Mouse (Mus musculus) ES-E14 (cell line): Measurements from ENCODE around the gene Tmem17. TPM values are rescaled to one million over a fixed set of nuclear protein-coding genes. Genes with fewer than 3 reads are reported as not detected.

ENCODE experiments used
- DNase-seq: peaks from one replicate; pipeline ENCODE4 v3.0.0-alpha.2; 2013; ENCODE audit warnings: low read depth, low spot score
- H3K27ac ChIP-seq: 2 replicates; pipeline ENCODE4 v1.5.1; 2012; ENCODE audit warnings: low read depth, mild to moderate bottlenecking, low read length, moderate library complexity, mixed read lengths; ENCODE audit not compliant: poor library complexity, insufficient read depth, severe bottlenecking
- H3K36me3 ChIP-seq: 2 replicates; pipeline ENCODE4 v1.6.1; 2012; ENCODE audit warnings: mild to moderate bottlenecking, low read length, moderate library complexity, mixed read lengths; ENCODE audit not compliant: control insufficient read depth, poor library complexity, insufficient read depth, severe bottlenecking
- H3K4me1 ChIP-seq, 2 experiments: fragments of 150-350 bp in 1 of 2; sonication (generic) in 1 of 2; 2 replicates each; pipeline ENCODE4 v1.6.1; 2012; ENCODE audit warnings: low read length in 2 of 2, mild to moderate bottlenecking in 1 of 2, mixed read lengths in 1 of 2; ENCODE audit not compliant: control insufficient read depth in 2 of 2, insufficient read depth in 2 of 2, poor library complexity in 1 of 2
- H3K4me3 ChIP-seq, 2 experiments: fragments of 150-350 bp in 1 of 2; sonication (generic) in 1 of 2; 2 replicates each; pipeline ENCODE4 v1.5.1; 2012; ENCODE audit warnings: low read length in 2 of 2, low read depth in 1 of 2, mild to moderate bottlenecking in 1 of 2, mixed read lengths in 1 of 2; ENCODE audit not compliant: insufficient read depth in 1 of 2, poor library complexity in 1 of 2, severe bottlenecking in 1 of 2
- H3K9ac ChIP-seq: 2 replicates; pipeline ENCODE4 v1.6.1; 2012; ENCODE audit warnings: low read depth, mild to moderate bottlenecking, low read length, mixed read lengths; ENCODE audit not compliant: poor library complexity, insufficient read depth, severe bottlenecking
- H3K9me3 ChIP-seq: fragments of 150-350 bp; sonication (generic); 2 replicates; pipeline ENCODE4 v1.6.1; 2012; ENCODE audit warnings: low read depth, mild to moderate bottlenecking, low read length; ENCODE audit not compliant: control insufficient read depth, insufficient read depth
- CHD2 ChIP-seq: IDR thresholded peaks from 2 replicates; pipeline ENCODE4 v1.6.1; 2014; ENCODE audit warnings: mild to moderate bottlenecking, low read depth, low read length, inconsistent platforms
- HCFC1 ChIP-seq: IDR thresholded peaks from 2 replicates; pipeline ENCODE4 v1.6.1; 2012; ENCODE audit warnings: low read length, inconsistent platforms, borderline replicate concordance; ENCODE audit not compliant: insufficient read depth
- MAFK ChIP-seq: IDR thresholded peaks from 2 replicates; pipeline ENCODE4 v1.6.1; 2014; ENCODE audit warnings: mild to moderate bottlenecking, low read depth, low read length, inconsistent platforms; ENCODE audit not compliant: insufficient read depth
- ZC3H11A ChIP-seq: IDR thresholded peaks from 2 replicates; pipeline ENCODE4 v1.6.1; 2012; ENCODE audit warnings: low read depth, mild to moderate bottlenecking, inconsistent platforms, low read length, borderline replicate concordance
- ZNF384 ChIP-seq: IDR thresholded peaks from 2 replicates; pipeline ENCODE4 v1.6.1; 2012; ENCODE audit warnings: low read depth, low read length, inconsistent platforms
- in situ Hi-C, 2 experiments: fragments of 600-800 bp; cut with MboI; formaldehyde crosslinking; loops; one replicate each; pipeline ENCODE4 v1.15.1; 2025; ENCODE audit warnings: low sequenced_read_pairs in 2 of 2, inconsistent platforms in 1 of 2; ENCODE audit not compliant: unreplicated experiment in 2 of 2
- total RNA-seq: library from RNA; depleted of rRNA; stranded (reverse); fragments of 300-350 nt; gene quantifications from 2 replicates; pipeline ENCODE4 v1.2.3, GENCODE M21; 2012; rRNA removed

Tmem17 gene
- total RNA-seq, 1 experiment, result 8.2 TPM

DNA sequence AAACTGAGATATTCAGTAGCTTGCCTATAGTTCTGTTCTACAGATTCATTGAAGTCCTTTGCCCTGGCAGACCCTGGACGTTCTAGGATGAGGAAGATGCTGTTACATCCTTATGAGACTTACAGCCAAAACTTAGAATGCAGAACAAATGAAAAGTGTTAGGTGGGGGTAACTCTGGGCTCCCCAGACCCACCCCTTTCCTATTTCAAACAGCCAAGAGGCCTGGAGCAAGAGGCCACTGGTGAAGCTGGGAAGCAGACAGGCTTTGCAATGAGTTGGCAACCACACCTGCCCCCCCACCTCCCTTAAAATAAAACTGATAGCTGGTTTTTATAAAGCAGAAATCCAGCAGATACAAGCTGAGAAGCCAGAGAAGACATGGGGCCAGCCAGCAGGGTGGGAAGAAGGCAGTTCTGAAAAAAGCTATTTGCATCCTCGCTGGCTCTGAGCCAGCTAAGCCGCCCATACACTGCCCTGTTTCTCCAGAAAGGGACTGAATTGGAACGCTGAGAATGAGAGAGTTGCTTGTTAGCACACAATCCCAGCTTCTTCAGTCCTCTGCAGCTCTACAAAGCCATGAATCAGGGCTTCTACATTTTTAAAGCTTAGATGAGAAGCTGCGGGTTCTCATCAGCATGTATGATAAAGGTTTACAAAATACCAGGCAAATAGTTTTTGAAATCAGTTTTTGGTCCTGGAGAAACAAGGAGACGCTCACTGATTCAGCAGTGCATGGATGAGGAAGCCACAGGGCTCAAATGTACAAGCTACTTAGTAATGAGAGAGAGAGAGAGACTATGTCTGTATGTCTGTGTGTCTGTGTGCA is 48.8 kb downstream of the Tmem17 start:
- no peak overlapping the region for H3K27ac ChIP-seq
- no peak for TF ChIP-seq ZNF384
- no peak for TF ChIP-seq MAFK
- no peak for TF ChIP-seq ZC3H11A
- TF ChIP-seq HCFC1, result no peak
- no peak overlapping the region for H3K9ac ChIP-seq
- no peak for DNase-seq
- no peaks in the 10 kb centered on the region for H3K9me3 ChIP-seq
- H3K4me3 ChIP-seq, result no peak overlapping the region
- no peaks in the 10 kb centered on the region for H3K36me3 ChIP-seq
- in situ Hi-C loops, result no loop called here
- H3K4me1 ChIP-seq, result peaks cover 8 to 10% of the 10 kb centered on the region in 2 experiments; a peak in 3 of 4 replicates

DNA sequence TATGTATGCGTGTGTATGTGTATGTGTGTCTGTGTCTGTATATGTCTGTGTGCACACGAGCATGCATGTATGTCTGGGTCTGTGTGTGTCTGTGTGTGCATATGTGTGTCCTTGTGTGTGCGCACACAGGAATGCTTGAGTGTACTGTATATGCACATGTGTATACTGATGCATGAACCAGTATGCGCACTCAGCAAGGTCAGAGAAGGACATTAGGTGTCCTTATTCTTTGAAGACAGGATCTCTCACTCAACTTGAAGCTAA is 49.4 kb downstream of the Tmem17 start:
- Histone ChIP-seq H3K9ac (no peak overlapping the region), H3K36me3 (no peaks in the 10 kb centered on the region), H3K4me1 (peaks cover 8 to 10% of the 10 kb centered on the region in 2 experiments; a peak in 3 of 4 replicates), H3K27ac (no peak overlapping the region), H3K9me3 (no peaks in the 10 kb centered on the region), H3K4me3 (no peak overlapping the region)
- in situ Hi-C loops, result no loop called here
- DNase-seq, result no peak
- no peak for TF ChIP-seq HCFC1
- TF ChIP-seq MAFK, result no peak
- TF ChIP-seq CHD2, result no peak
- TF ChIP-seq ZNF384, result no peak
- no peak for TF ChIP-seq ZC3H11A

DNA sequence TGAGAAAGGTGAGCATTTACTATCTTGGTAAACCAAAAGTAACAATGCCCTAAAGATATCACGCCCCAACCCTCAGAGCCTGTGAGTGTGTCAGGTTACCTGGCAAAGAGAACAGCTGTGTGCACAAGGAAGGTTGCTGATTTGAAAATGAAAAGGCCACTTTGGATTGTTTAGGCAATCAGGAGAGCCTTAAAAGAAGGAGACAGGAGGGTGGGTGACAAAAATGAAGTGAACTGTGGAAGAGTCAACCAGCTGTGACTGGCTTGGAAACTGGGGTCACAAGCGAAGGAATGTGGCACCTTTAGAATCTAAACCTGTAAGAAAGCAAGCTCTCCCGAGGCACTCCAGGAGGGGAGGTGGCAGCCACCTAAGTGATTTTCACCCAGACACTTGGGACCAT is 51.8 kb downstream of the Tmem17 start:
- TF ChIP-seq MAFK (no peak), ZNF384 (no peak), ZC3H11A (no peak), CHD2 (no peak), HCFC1 (no peak)
- Histone ChIP-seq H3K36me3 (no peaks in the 10 kb centered on the region), H3K4me1 (peaks cover 8 to 10% of the 10 kb centered on the region in 2 experiments; a peak in 3 of 4 replicates), H3K27ac (no peak overlapping the region), H3K4me3 (no peak overlapping the region), H3K9ac (no peak overlapping the region), H3K9me3 (0 out of 2 replicates have a peak, but pooled peaks cover 1% of the 10 kb centered on the region)
- no peak for DNase-seq
- in situ Hi-C loops, result no loop called here

DNA sequence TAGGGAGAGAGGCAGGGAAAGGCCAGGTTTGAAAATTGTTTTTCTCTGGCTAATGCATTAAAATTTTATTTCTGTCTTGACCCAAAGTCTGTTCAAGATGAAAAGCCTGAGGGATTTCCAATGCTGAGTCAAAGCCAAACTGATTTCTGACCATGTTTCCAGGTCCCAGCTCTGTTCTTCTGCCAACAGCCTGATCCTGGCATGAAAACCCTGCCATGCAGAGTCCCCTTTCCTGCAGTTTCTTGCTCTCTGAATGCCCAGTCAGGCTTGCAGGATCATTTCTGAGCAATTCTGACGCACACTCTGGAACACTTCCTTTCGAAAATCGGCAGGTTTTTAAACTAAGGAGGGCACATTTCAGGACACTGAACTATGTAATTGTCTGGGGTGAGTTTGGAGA is 52.8 kb downstream of the Tmem17 start:
- Histone ChIP-seq H3K36me3 (no peaks in the 10 kb centered on the region), H3K4me3 (no peak overlapping the region), H3K9me3 (0 out of 2 replicates have a peak, but pooled peaks cover 1% of the 10 kb centered on the region), H3K27ac (no peak overlapping the region), H3K4me1 (peaks cover 8 to 10% of the 10 kb centered on the region in 2 experiments; a peak in 3 of 4 replicates), H3K9ac (no peak overlapping the region)
- DNase-seq, result no peak
- in situ Hi-C loops, result no loop called here
- TF ChIP-seq ZNF384, result no peak
- TF ChIP-seq ZC3H11A, result no peak
- TF ChIP-seq CHD2, result no peak

Other genes starting within 250 kb of the Tmem17 start
- gene Ehbp1, start 169.8 kb upstream of the Tmem17 start, total RNA-seq, result 10.9 and 11.3 TPM in 2 replicates